Mouse (Mus musculus) kidney, adult 2 months (tissue): Measurements from ENCODE around the gene Hsd17b1. TPM values are rescaled to one million over a fixed set of nuclear protein-coding genes. Genes with fewer than 3 reads are reported as not detected.

Source experiments
- DNase-seq: peaks from one replicate; pipeline ENCODE4 v3.0.0; 2021
- H3K27ac ChIP-seq: fragments of 200-500 bp; 2 replicates; pipeline ENCODE4 v1.5.1; 2012; ENCODE audit warnings: low read depth, low read length, control low read depth, inconsistent platforms; ENCODE audit not compliant: insufficient read depth
- H3K27me3 ChIP-seq: fragments of 200-500 bp; replicated peaks from 2 replicates; pipeline ENCODE4 v1.6.1; 2012; ENCODE audit warnings: mild to moderate bottlenecking, moderate library complexity, low read length, inconsistent platforms; ENCODE audit not compliant: control insufficient read depth, insufficient read depth
- H3K36me3 ChIP-seq: fragments of 200-500 bp; 2 replicates; pipeline ENCODE4 v1.6.1; 2012; ENCODE audit warnings: mild to moderate bottlenecking, moderate library complexity, low read length, inconsistent platforms; ENCODE audit not compliant: control insufficient read depth, insufficient read depth
- H3K4me1 ChIP-seq: fragments of 200-500 bp; 2 replicates; pipeline ENCODE4 v1.6.1; 2011; ENCODE audit warnings: low read length; ENCODE audit not compliant: control insufficient read depth, insufficient read depth
- H3K4me3 ChIP-seq: fragments of 200-500 bp; 2 replicates; pipeline ENCODE4 v1.5.1; 2011; ENCODE audit warnings: mild to moderate bottlenecking, low read depth, low read length, control low read depth; ENCODE audit not compliant: insufficient read depth
- CTCF ChIP-seq: fragments of 200-500 bp; conservative IDR thresholded peaks from 2 replicates; pipeline ENCODE4 v1.5.1; 2011; ENCODE audit warnings: low read depth, mild to moderate bottlenecking, control low read depth, low read length, moderate library complexity, mixed read lengths; ENCODE audit not compliant: insufficient read depth, insufficient read length
- POLR2A ChIP-seq: fragments of 200-500 bp; IDR thresholded peaks from one replicate; pipeline ENCODE4 v1.6.1; 2011; ENCODE audit warnings: low read depth, low read length, control low read depth
- WGBS: fragments of 180-500 bp; shearing (Covaris S2); methylation state at CpG from one replicate; pipeline ENCODE4 v1.1.7; 2018; 5-methylcytosine and 5-hydroxymethylcytosine counted together
- polyA plus RNA-seq: library from polyadenylated mRNA; depleted of rRNA; stranded (reverse); fragments of >200 nt; gene quantifications from 2 replicates; pipeline ENCODE4 v1.2.3, GENCODE M21; 2012

Hsd17b1 gene
- polyA plus RNA-seq, 1 experiment = 0.44 TPM

- Histone ChIP-seq H3K36me3 (peaks cover 3% of the 10 kb centered on the region), H3K27ac (no peak overlapping the region), H3K4me1 (no peaks in the 10 kb centered on the region), H3K27me3 (no peaks in the 10 kb centered on the region), H3K4me3 (no peak overlapping the region)
- no peak for DNase-seq
- 84% methylated on average over 8 of the region's 8 CpGs for WGBS
- no peak for TF ChIP-seq POLR2A
- TF ChIP-seq CTCF = no peak
Measured at GRCm38 (mm10) chr11:101051617-101052016, 26.6 kb upstream of the Hsd17b1 start.

GRCm38 (mm10) chr11:101052751-101053473 is 25.3 kb upstream of the Hsd17b1 start:
- Histone ChIP-seq H3K27ac (no peak overlapping the region), H3K27me3 (no peaks in the 10 kb centered on the region), H3K4me3 (no peak overlapping the region), H3K36me3 (peaks cover 1% of the 10 kb centered on the region; the same call in 1 of the 2 replicates), H3K4me1 (no peaks in the 10 kb centered on the region)
- no peak for DNase-seq
- TF ChIP-seq POLR2A (no peak), CTCF (no peak)
- WGBS = 84% methylated on average over 10 of the region's 10 CpGs

- H3K27me3 ChIP-seq = no peaks in the 10 kb centered on the region
- no peak for DNase-seq
- 100% methylated on average over 1 of the region's 1 CpGs for WGBS
- H3K27ac ChIP-seq = no peak overlapping the region
- H3K4me3 ChIP-seq = no peak overlapping the region
- peaks cover 1% of the 10 kb centered on the region; the same call in 1 of the 2 replicates for H3K36me3 ChIP-seq
- H3K4me1 ChIP-seq = no peaks in the 10 kb centered on the region
- no peak for TF ChIP-seq POLR2A
- TF ChIP-seq CTCF = peak; percentile 40
Measured at GRCm38 (mm10) chr11:101053974-101054373, 24.2 kb upstream of the Hsd17b1 start.

GRCm38 (mm10) chr11:101055418-101055817 is 22.8 kb upstream of the Hsd17b1 start:
- no peak overlapping the region for H3K4me3 ChIP-seq
- no peak for TF ChIP-seq CTCF
- no peak for TF ChIP-seq POLR2A
- no peaks in the 10 kb centered on the region for H3K4me1 ChIP-seq
- DNase-seq = no peak
- WGBS = 81% methylated on average over 14 of the region's 14 CpGs
- no peaks in the 10 kb centered on the region for H3K27me3 ChIP-seq
- H3K27ac ChIP-seq = no peak overlapping the region
- no peaks in the 10 kb centered on the region for H3K36me3 ChIP-seq

- no peak for DNase-seq
- Histone ChIP-seq H3K36me3 (no peaks in the 10 kb centered on the region), H3K4me1 (no peaks in the 10 kb centered on the region), H3K27ac (no peak overlapping the region), H3K27me3 (no peaks in the 10 kb centered on the region), H3K4me3 (no peak overlapping the region)
- WGBS = 61% methylated on average over 8 of the region's 8 CpGs
- TF ChIP-seq POLR2A (no peak), CTCF (no peak)
Measured at GRCm38 (mm10) chr11:101056885-101057284, 21.3 kb upstream of the Hsd17b1 start.

GRCm38 (mm10) chr11:101057860-101058259 is 20.4 kb upstream of the Hsd17b1 start:
- H3K4me1 ChIP-seq = no peaks in the 10 kb centered on the region; the same call in 1 of the 2 replicates
- peak; percentile 76 for TF ChIP-seq CTCF
- no peak for TF ChIP-seq POLR2A
- no peaks in the 10 kb centered on the region for H3K36me3 ChIP-seq
- 37% methylated on average over 5 of the region's 5 CpGs for WGBS
- H3K4me3 ChIP-seq = no peak overlapping the region
- peak; percentile 84 for DNase-seq
- H3K27ac ChIP-seq = no peak overlapping the region
- no peaks in the 10 kb centered on the region for H3K27me3 ChIP-seq

- 53% methylated on average over 5 of the region's 5 CpGs for WGBS
- Histone ChIP-seq H3K36me3 (no peaks in the 10 kb centered on the region), H3K27ac (peak overlapping the region; percentile 35), H3K27me3 (no peaks in the 10 kb centered on the region), H3K4me3 (no peak overlapping the region), H3K4me1 (peaks cover 1% of the 10 kb centered on the region; the same call in 1 of the 2 replicates)
- peak; percentile 54 for DNase-seq
- TF ChIP-seq POLR2A = no peak
Measured at GRCm38 (mm10) chr11:101058726-101059125, 19.5 kb upstream of the Hsd17b1 start.
